ENCODE assay signal across 8 mouse cellular contexts in genomic region chr4:135034406-135034805, GRCm38 (mm10).
A peak's percentile ranks its signal among the peaks of the same experiment; 100 is the strongest.
DNase-seq lines count a peak whose midpoint lies in the region; ATAC-seq lines count a peak whose summit lies in the region.

No protein-coding gene starts in this region.

- H3K4me1 ChIP-seq in heart, embryonic 10.5 days, result peaks cover 32% of the 10 kb centered on the region

- ATAC-seq in megakaryocyte, adult 5-6 weeks (ENCODE audit: poor library complexity, severe bottlenecking), result peak; percentile 51; the same call in 1 of the 2 replicates

- no peaks in the 10 kb centered on the region for H3K36me3 ChIP-seq in heart, embryonic 10.5 days

- H3K27ac ChIP-seq in heart, embryonic 10.5 days, result no peak overlapping the region

- no peak overlapping the region for H3K4me3 ChIP-seq in heart, embryonic 10.5 days

- intact Hi-C loops in heart, postnatal 10 days (cut with DNase I), result no loop called here

- H3K27me3 ChIP-seq in heart, embryonic 10.5 days (ENCODE audit: insufficient read depth, poor library complexity, severe bottlenecking), result peaks cover 13% of the 10 kb centered on the region

- no peaks in the 10 kb centered on the region for H3K9me3 ChIP-seq in heart, embryonic 10.5 days

- peak; percentile 22 to 52 for DNase-seq in heart, postnatal 10 days
- no peak for DNase-seq in heart, embryonic 10.5 days (ENCODE audit: low spot score)
- DNase-seq in 3T3-L1 (ENCODE audit: low read depth, low spot score), result peak; percentile 30
- peak; percentile 21 for DNase-seq in adipocyte (ENCODE audit: low spot score)
- DNase-seq in cerebellum, postnatal 36 days, result peak; percentile 61 to 67
- peak; percentile 37 to 78 for DNase-seq in kidney, postnatal 36 days
- DNase-seq in thymus, postnatal 0 days (ENCODE audit: low spot score), result peak; percentile 64

- 29% methylated on average over 7 of the region's 7 CpGs for WGBS in heart, embryonic 10.5 days
